27 mouse cellular contexts compared by ENCODE assay signal in genomic region chr13:24806079-24806478, GRCm38 (mm10). TPM values are rescaled to one million over a fixed set of nuclear protein-coding genes. Genes with fewer than 3 reads are reported as not detected.
DNase-seq lines count a peak whose midpoint lies in the region; ATAC-seq lines count a peak whose summit lies in the region.
"Had no signal": no experiment of that assay in that cellular context is flagged by ENCODE, and none has a peak within 500 bp of the region (broad histone marks: within the 10 kb centered on the region; RNA-seq: fewer than 3 reads in every experiment).

No protein-coding gene starts in this region.

- peak; percentile 58 for DNase-seq in adrenal gland, postnatal 10 days
- DNase-seq in adrenal gland, adult 8-10 months = no peak
- DNase-seq in kidney, adult 18-20 months = peak; percentile 48
- DNase-seq in lung, postnatal 10 days = peak; percentile 15
- no peak for DNase-seq in lung, postnatal 14 days
- DNase-seq in kidney, postnatal 36 days = peak; percentile 64 to 75
- no peak for DNase-seq in spleen, postnatal 14 days (ENCODE audit: low spot score in 2 of 2)
- DNase-seq: cerebellum, adult 2 months; cerebellum, postnatal 36 days; embryo, embryonic 11 days; heart, postnatal 14 days; thymus, adult 2 months had no signal

- no peaks in the 10 kb centered on the region for H3K27me3 ChIP-seq in kidney, embryonic 15.5 days
- H3K27me3 ChIP-seq: embryonic facial prominence, embryonic 13.5 days; forebrain, embryonic 12.5 days; heart, embryonic 12.5 days; hindbrain, embryonic 13.5 days; limb, embryonic 12.5 days; stomach, embryonic 15.5 days had no signal

- H3K4me2 ChIP-seq in kidney, embryonic 15.5 days = no peak overlapping the region
- H3K4me2 ChIP-seq: embryonic facial prominence, embryonic 13.5 days; forebrain, embryonic 12.5 days; heart, embryonic 12.5 days; hindbrain, embryonic 13.5 days; limb, embryonic 12.5 days; midbrain, embryonic 11.5 days; stomach, embryonic 15.5 days had no signal

- no peak overlapping the region for H3K4me3 ChIP-seq in kidney, embryonic 15.5 days (replicated peaks)
- H3K4me3 ChIP-seq: embryonic facial prominence, embryonic 13.5 days; erythroblast, embryonic 14.5 days; forebrain, embryonic 12.5 days; heart, embryonic 12.5 days; hindbrain, embryonic 13.5 days; limb, embryonic 12.5 days; stomach, embryonic 15.5 days had no signal

- peaks cover 58% of the 10 kb centered on the region for H3K36me3 ChIP-seq in kidney, embryonic 15.5 days

- H3K9ac ChIP-seq in kidney, embryonic 15.5 days = no peak overlapping the region
- H3K9ac ChIP-seq: embryonic facial prominence, embryonic 13.5 days; forebrain, embryonic 12.5 days; heart, embryonic 12.5 days; hindbrain, embryonic 13.5 days; limb, embryonic 12.5 days; liver, embryonic 14.5 days; stomach, embryonic 15.5 days had no signal

- H3K27ac ChIP-seq in kidney, embryonic 15.5 days = no peak overlapping the region
- H3K27ac ChIP-seq: embryonic facial prominence, embryonic 13.5 days; forebrain, embryonic 12.5 days; hindbrain, embryonic 13.5 days; kidney, postnatal 0 days; limb, embryonic 12.5 days; liver, embryonic 14.5 days; stomach, embryonic 15.5 days had no signal

- no peak for ATAC-seq in kidney, embryonic 15.5 days (replicated peaks; ENCODE audit: low FRiP score)
- ATAC-seq: CD4-positive, CD25-positive, alpha-beta regulatory T cell, adult 4 months had no signal

- peaks cover 10% of the 10 kb centered on the region for H3K4me1 ChIP-seq in kidney, embryonic 15.5 days

- no peaks in the 10 kb centered on the region for H3K9me3 ChIP-seq in kidney, embryonic 15.5 days (replicated peaks)
- H3K9me3 ChIP-seq: embryonic facial prominence, embryonic 13.5 days; forebrain, embryonic 12.5 days; heart, embryonic 12.5 days; hindbrain, embryonic 13.5 days; limb, embryonic 12.5 days; stomach, embryonic 15.5 days had no signal

RNA-seq across cellular contexts. Expression of gene BC005537, which starts 4.6 kb away (rescaled TPM):
- 100 to 1,000 TPM; 149 to 152 TPM for total RNA-seq in adrenal gland, postnatal 10 days (2021)
- 100 to 1,000 TPM; 194 to 209 (median 205) TPM for total RNA-seq in adrenal gland, adult 8-10 months (2022)
- polyA plus RNA-seq in kidney, embryonic 15.5 days (2015; fragmentation: Nextera tagmentation; extraction: Ambion mirVana) = 16.7 and 17.1 TPM in 2 replicates

RNA-seq across cellular contexts. Expression of gene Acot13, which starts 25.3 kb away (rescaled TPM):
- 100 to 1,000 TPM; 125 to 155 TPM for total RNA-seq in adrenal gland, postnatal 10 days (2021)
- 10 to 100 TPM; 56.4 to 70.2 (median 59.6) TPM for total RNA-seq in adrenal gland, adult 8-10 months (2022)
- polyA plus RNA-seq in kidney, embryonic 15.5 days (2015; fragmentation: Nextera tagmentation; extraction: Ambion mirVana) = 103 and 105 TPM in 2 replicates

RNA-seq across cellular contexts. Expression of gene Tdp2, which starts 25.4 kb away (rescaled TPM):
- total RNA-seq in adrenal gland, postnatal 10 days (2021) = 10 to 100 TPM; 23.1 to 31.6 TPM
- total RNA-seq in adrenal gland, adult 8-10 months (2022) = 10 to 100 TPM; 25.7 to 39.9 (median 31.0) TPM
- 63.9 and 65.5 TPM in 2 replicates for polyA plus RNA-seq in kidney, embryonic 15.5 days (2015; fragmentation: Nextera tagmentation; extraction: Ambion mirVana)

RNA-seq across cellular contexts. Expression of gene D130043K22Rik, which starts 38.9 kb away (rescaled TPM):
- 1 to 10 TPM; 1.2 to 1.4 TPM for total RNA-seq in adrenal gland, postnatal 10 days (2021)
- 1 to 10 TPM in 3 of 4 experiments, under 1 TPM in 1; 0.67 to 2.9 (median 1.6) TPM for total RNA-seq in adrenal gland, adult 8-10 months (2022)
- polyA plus RNA-seq in kidney, embryonic 15.5 days (2015; fragmentation: Nextera tagmentation; extraction: Ambion mirVana) = 0.57 and 0.61 TPM in 2 replicates
- total RNA-seq: gastrocnemius, adult 18-20 months; gastrocnemius, postnatal 4 days; heart, postnatal 14 days; megakaryocyte progenitor cell, adult 5-6 weeks had no signal
- polyA plus RNA-seq: erythroblast, embryonic 14.5 days had no signal

RNA-seq across cellular contexts. Expression of gene Gmnn, which starts 44.4 kb away (rescaled TPM):
- total RNA-seq in adrenal gland, postnatal 10 days (2021) = 10 to 100 TPM; 19.9 to 31.3 TPM
- total RNA-seq in adrenal gland, adult 8-10 months (2022) = 10 to 100 TPM in 2 of 4 experiments, 1 to 10 TPM in 2; 5.3 to 12.5 (median 9.4) TPM
- 115 and 117 TPM in 2 replicates for polyA plus RNA-seq in kidney, embryonic 15.5 days (2015; fragmentation: Nextera tagmentation; extraction: Ambion mirVana)

Comparison
In these comparisons a context has a peak if more than half of its experiments do, and no peak if none do; other contexts are left out.
1. DNase-seq: peak in adrenal gland, postnatal 10 days (single experiment), kidney, adult 18-20 months (single experiment), lung, postnatal 10 days (single experiment) and kidney, postnatal 36 days (2 of 2); none in adrenal gland, adult 8-10 months (single experiment), lung, postnatal 14 days (single experiment) and spleen, postnatal 14 days (0 of 2).